Mouse (Mus musculus) C2C12 (cell line): ENCODE results near the gene Mpst. TPM values are rescaled to one million over a fixed set of nuclear protein-coding genes. Genes with fewer than 3 reads are reported as not detected.

Experiments
- H3K27me3 ChIP-seq: one replicate; pipeline ENCODE4 v1.6.1; 2011; ENCODE audit not compliant: control insufficient read depth, insufficient read depth, insufficient read length
- H3K36me3 ChIP-seq: one replicate; pipeline ENCODE4 v1.6.1; 2011; ENCODE audit not compliant: control insufficient read depth, insufficient read depth
- H3K4me3 ChIP-seq: one replicate; pipeline ENCODE4 v1.5.1; 2011; ENCODE audit warnings: mild to moderate bottlenecking, control low read depth; ENCODE audit not compliant: poor library complexity, insufficient read depth, severe bottlenecking
- H3K79me2 ChIP-seq: one replicate; pipeline ENCODE4 v1.6.1; 2011; ENCODE audit not compliant: control insufficient read depth, insufficient read depth
- H3K79me3 ChIP-seq: one replicate; pipeline ENCODE4 v1.6.1; 2011; ENCODE audit warnings: low read depth, control low read depth
- H3ac ChIP-seq: one replicate; pipeline ENCODE3; 2011; ENCODE audit warnings: low read depth; ENCODE audit not compliant: control insufficient read depth, insufficient read length
- CEBPB ChIP-seq: IDR thresholded peaks from one replicate; pipeline ENCODE4 v1.6.1; 2011; ENCODE audit warnings: low read depth, mild to moderate bottlenecking, control low read depth, moderate library complexity
- CTCF ChIP-seq: IDR thresholded peaks from one replicate; pipeline ENCODE4 v1.5.1; 2011; ENCODE audit not compliant: control insufficient read depth, insufficient read depth, insufficient read length
- FOSL1 ChIP-seq: IDR thresholded peaks from one replicate; pipeline ENCODE4 v1.8.0; 2011; ENCODE audit warnings: mild to moderate bottlenecking, low read length; ENCODE audit not compliant: poor library complexity, insufficient read depth, severe bottlenecking
- MAX ChIP-seq: IDR thresholded peaks from one replicate; pipeline ENCODE4 v1.6.1; 2011; ENCODE audit warnings: mild to moderate bottlenecking, control low read depth
- MYOD1 ChIP-seq: IDR thresholded peaks from one replicate; pipeline ENCODE4 v1.6.1; 2011; ENCODE audit warnings: low read depth; ENCODE audit not compliant: control insufficient read depth, insufficient read length
- MYOG ChIP-seq: IDR thresholded peaks from one replicate; pipeline ENCODE4 v1.6.1; 2011; ENCODE audit not compliant: control insufficient read depth, insufficient read length; ENCODE audit errors: extremely low read depth
- USF1 ChIP-seq: IDR thresholded peaks from one replicate; pipeline ENCODE4 v1.6.1; 2011; ENCODE audit warnings: low read depth, mild to moderate bottlenecking, control low read depth, moderate library complexity
- polyA plus RNA-seq: library from polyadenylated mRNA; unstranded; fragments of >200 nt; fragmentation: generic; extraction: Trizol; gene quantifications from one replicate; pipeline ENCODE4 v1.2.1, GENCODE M21; 2012; ENCODE audit warnings: missing spikeins

Mpst gene
- polyA plus RNA-seq, 1 experiment, result 44.7 TPM

DNA sequence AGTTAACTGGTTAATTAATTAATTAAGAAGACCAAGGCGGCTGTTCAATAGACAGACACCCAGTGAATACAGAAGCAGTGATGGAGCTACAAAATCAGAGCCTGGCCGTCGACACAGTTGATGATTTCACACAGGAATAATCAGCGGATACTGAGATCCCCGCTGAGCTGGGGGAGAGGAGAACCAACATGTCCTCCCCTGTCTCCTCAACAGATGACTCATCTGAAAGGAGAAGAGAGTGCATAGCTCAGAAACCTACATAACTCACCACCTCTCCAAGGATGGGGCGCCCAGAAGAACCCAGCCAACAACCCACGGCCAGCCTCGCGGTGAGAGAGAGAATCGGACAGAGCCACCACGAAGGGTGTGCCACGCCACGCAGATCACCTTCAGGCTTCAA lies 14.2 kb downstream of the Mpst start:
- no peak overlapping the region for H3ac ChIP-seq
- peaks cover 25% of the 10 kb centered on the region for H3K27me3 ChIP-seq
- H3K79me3 ChIP-seq, result no peaks in the 10 kb centered on the region
- no peak overlapping the region for H3K4me3 ChIP-seq
- no peaks in the 10 kb centered on the region for H3K36me3 ChIP-seq
- H3K79me2 ChIP-seq, result no peaks in the 10 kb centered on the region
- TF ChIP-seq MYOG (no peak), USF1 (no peak), FOSL1 (no peak), CEBPB (no peak), MYOD1 (no peak)

DNA sequence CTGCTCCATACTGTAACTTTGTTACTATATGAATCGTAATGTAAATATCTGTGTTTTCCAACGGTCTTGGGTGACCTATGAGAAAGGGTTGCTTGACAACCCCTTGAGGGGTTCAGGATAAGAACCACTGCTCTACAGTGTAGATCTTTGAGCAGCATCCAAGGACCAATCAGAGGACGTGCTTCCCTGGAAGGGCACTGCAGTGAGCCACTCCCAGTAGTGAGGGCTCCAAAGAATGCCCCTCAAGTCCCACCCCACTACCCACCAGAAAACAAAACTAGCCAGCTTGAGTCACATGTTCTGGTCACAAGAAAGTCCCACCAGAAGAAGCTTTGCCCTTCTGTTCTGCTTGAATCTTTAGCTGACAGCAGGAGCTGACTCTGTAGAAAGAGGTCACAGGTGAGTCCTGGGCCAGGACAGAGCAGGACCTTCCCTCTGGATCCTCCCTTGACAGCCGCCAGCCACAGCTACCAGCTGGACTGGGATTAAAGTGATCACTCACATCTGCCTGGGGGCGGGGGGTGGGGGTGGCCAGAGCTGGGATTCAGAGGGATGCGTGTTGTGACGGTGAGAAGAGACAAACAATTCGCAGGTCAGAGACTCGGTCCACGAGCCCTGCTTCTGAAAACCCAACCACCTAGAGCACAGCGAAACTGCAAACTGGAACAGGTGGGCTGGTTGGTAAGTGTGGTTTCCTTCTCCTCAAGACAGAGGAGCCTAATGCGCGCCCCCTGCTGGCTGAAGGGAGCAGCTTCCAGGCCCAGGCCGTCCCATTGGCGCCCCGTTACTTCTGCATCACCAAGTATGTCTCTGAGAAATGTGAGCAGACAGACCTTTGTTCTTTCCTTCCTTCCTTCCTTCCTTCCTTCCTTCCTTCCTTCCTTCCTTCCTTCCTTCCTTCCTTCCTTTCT lies 16.1 kb downstream of the Mpst start:
- Histone ChIP-seq H3K79me2 (no peaks in the 10 kb centered on the region), H3ac (no peak overlapping the region), H3K27me3 (peaks cover 33% of the 10 kb centered on the region), H3K4me3 (no peak overlapping the region), H3K79me3 (no peaks in the 10 kb centered on the region), H3K36me3 (no peaks in the 10 kb centered on the region)
- TF ChIP-seq FOSL1, result no peak
- TF ChIP-seq MAX, result no peak
- peak; percentile 96 for TF ChIP-seq CTCF

DNA sequence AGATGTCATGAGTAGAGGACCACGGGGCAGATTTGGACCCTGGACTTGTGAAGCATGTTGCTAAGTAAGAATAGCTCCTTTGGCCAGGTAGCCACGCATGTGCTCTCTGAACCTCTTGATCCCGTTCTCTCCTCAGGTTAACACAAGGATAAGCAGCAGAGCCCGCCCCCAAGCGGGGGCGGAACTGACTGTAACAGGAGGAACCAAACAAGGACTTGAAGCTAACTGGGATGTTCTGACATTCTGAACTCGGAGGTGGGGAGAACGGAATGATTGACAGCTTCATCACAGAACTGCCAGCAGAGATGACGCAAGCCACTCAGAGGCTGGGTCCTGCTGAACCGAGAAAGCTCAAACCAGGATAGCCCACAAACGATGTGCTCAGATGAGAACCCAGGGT lies 18.3 kb downstream of the Mpst start:
- H3ac ChIP-seq, result no peak overlapping the region
- H3K36me3 ChIP-seq, result no peaks in the 10 kb centered on the region
- no peak overlapping the region for H3K4me3 ChIP-seq

DNA sequence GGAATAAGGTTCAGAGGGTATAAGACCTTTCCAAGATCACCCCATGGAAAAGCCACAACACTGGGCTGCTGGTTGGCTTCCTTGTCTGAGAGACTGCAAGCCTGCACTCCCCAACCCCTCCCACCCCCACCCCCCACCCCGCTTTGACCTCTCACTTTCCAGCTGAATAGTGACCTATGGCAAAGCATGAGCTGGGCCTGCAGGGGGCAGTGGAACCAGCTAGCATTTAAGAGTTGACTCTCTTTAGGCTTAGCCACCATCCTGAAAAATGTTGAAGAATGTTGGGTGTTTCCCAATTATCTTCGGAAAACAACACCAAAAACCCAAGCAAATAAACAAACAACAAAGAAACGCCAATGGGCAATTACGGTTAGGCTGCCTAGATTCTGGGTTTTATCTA lies 19.0 kb downstream of the Mpst start:
- Histone ChIP-seq H3K36me3 (peaks cover 2% of the 10 kb centered on the region), H3K27me3 (peaks cover 20% of the 10 kb centered on the region), H3K79me3 (peaks cover 11% of the 10 kb centered on the region), H3ac (no peak overlapping the region), H3K4me3 (no peak overlapping the region), H3K79me2 (peaks cover 16% of the 10 kb centered on the region)
- no peak for TF ChIP-seq CTCF
- TF ChIP-seq MYOG, result no peak
- no peak for TF ChIP-seq MAX
- TF ChIP-seq USF1, result no peak
- TF ChIP-seq CEBPB, result no peak
- TF ChIP-seq FOSL1, result no peak
- TF ChIP-seq MYOD1, result no peak

More for the DNA sequence above, 18.3 kb downstream of the Mpst start:
- Histone ChIP-seq H3K27me3 (peaks cover 25% of the 10 kb centered on the region), H3K79me3 (peaks cover 5% of the 10 kb centered on the region), H3K79me2 (peaks cover 9% of the 10 kb centered on the region)
- TF ChIP-seq CEBPB, result peak; percentile 31
- TF ChIP-seq MYOG, result no peak
- no peak for TF ChIP-seq MAX
- TF ChIP-seq MYOD1, result no peak
- no peak for TF ChIP-seq USF1
- TF ChIP-seq FOSL1, result no peak
- TF ChIP-seq CTCF, result no peak

DNA sequence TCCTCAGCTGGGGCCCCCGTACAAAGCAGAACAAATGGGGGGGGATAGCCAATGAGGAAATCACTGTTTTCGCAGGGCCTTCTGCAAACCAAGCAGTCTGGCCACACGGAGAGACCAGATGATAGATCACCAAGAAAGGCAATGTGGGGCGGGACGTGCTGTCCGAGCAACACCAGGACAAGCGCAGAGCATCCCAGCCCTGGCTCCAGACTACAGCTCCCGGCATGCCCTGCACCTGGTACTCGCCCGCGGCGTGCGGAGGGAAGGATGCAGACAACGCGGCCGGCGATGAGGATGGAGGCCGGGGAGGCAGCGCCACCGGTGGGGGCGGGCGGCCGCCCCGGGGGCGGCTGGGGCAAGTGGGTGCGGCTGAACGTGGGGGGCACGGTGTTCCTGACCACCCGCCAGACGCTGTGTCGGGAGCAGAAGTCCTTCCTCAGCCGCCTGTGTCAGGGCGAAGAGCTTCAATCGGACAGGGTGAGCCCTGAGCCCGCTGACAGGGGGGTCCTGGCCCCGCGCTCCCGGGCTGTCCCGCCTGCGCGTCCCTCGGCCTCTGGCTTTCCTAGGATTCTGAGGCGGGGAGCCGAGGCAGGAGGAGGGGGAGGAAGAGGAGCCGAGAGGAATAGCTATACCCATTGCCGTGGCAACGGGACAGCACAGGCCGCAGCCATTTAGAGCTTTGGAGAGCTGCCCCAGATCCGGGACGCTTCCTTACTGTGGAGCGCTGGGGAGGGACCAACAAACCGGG lies 22.3 kb downstream of the Mpst start, which contains the start of gene Kctd17:
Gene Kctd17, plus strand, starts transcription at position 174 of the 748 bp plus-strand sequence.
- Histone ChIP-seq H3ac (peak within 1 kb of the TSS; percentile 81), H3K79me2 (peaks cover 26% of the 10 kb centered on the region)

More for the DNA sequence above, 22.3 kb downstream of the Mpst start, which contains the start of gene Kctd17:
- H3K27me3 ChIP-seq, result peaks cover 20% of the 10 kb centered on the region
- peak within 1 kb of the TSS; percentile 85 for H3K4me3 ChIP-seq
- TF ChIP-seq MYOD1 (no peak), CTCF (no peak), CEBPB (no peak), MAX (peak; percentile 88), FOSL1 (no peak)
- peaks cover 11% of the 10 kb centered on the region for H3K79me3 ChIP-seq
- H3K36me3 ChIP-seq, result peaks cover 32% of the 10 kb centered on the region
